Mouse (Mus musculus) heart, postnatal 36 days (tissue): ENCODE results near the gene Vcl. TPM values are rescaled to one million over a fixed set of nuclear protein-coding genes. Genes with fewer than 3 reads are reported as not detected.

Experiments used
- DNase-seq, 2 experiments: peaks; one replicate each; pipeline ENCODE4 v3.0.0; 2021 to 2022
- intact Hi-C: fragments of 180-260 bp; cut with DNase I; formaldehyde crosslinking; loops from one replicate; pipeline ENCODE4 v1.15.1; 2025
- total RNA-seq, 2 experiments: library from RNA; stranded (reverse); gene quantifications; 2 replicates each; pipeline ENCODE4 v1.2.3; 2021

Gene Vcl
- 100 to 1,000 TPM; 113 to 137 TPM for total RNA-seq

DNA sequence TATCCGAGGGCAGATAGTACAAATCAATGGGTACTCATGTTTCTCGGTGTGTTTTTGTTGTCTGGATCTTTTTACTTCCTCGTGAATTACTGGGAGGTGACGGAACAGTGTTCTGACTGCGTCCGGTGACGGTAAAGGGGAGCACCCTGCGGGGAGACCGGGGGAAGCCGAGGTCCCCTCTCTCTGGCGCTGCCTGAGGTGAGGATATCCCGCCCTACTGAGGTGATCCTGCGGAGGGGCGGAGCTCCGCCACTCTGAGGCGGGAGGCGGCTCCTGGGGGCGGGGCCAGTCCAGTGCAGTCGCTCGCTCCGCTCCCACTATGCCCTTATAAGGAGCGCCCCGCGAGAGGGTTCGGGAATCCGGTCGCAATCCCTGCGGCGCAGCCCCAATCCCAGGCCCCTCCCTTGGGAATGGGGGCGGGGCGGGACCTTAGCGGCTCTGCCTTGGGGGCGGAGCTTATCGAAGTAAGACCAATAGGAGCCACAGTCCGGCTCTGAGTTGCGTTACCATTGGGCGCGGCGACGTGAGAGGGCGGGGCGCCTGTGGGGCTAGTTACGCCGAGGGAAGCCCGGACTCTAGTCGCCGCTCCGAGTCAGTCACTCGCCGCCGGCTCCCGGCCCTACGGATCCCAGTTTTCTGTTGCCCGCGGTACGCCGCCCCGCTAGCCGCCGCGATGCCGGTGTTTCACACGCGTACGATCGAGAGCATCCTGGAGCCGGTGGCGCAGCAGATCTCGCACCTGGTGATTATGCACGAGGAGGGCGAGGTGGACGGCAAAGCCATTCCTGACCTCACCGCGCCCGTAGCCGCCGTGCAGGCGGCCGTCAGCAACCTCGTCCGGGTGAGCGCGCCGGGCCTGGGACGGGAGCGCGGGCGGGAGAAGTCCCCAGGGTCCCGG is at the start of gene Vcl:
Gene Vcl, plus strand, starts transcription at position 551 of the 898 bp plus-strand sequence.
- peak; percentile 99 for DNase-seq
- intact Hi-C loops = loop anchor here (1.0 to 2.0 kb wide), 2 partner anchors 36 to 64 kb away; no protein-coding TSS in a partner anchor

DNA sequence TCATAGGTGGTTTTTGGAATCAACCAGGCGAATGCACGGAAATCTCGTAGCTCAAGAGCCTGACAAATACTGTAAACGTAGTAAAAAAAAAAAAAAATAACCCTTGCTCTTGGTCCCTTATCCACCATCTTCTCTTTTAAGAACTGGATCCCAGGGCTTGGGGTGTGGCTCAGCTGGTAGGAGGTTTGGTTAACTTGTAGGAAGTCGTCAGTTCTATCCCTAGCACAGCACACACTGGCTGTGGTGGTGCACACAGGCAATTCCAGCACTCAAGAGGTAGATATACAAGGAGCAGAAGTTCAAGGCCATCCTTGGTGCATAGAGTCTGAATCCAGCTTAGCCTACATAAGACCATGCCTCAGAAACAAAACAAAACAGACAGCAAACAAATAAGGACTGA is 44.5 kb upstream of the Vcl start:
- intact Hi-C loops = no loop called here

GRCm38 (mm10) chr14:20885091-20885888 is 43.9 kb upstream of the Vcl start:
- intact Hi-C loops = no loop called here
- peak in 1 of 2 experiments; percentile 19 for DNase-seq

More for the DNA sequence above, 44.5 kb upstream of the Vcl start:
- no peak for DNase-seq

GRCm38 (mm10) chr14:20886266-20886665 is 42.9 kb upstream of the Vcl start:
- intact Hi-C loops = no loop called here
- DNase-seq = peak; percentile 36 to 73

DNA sequence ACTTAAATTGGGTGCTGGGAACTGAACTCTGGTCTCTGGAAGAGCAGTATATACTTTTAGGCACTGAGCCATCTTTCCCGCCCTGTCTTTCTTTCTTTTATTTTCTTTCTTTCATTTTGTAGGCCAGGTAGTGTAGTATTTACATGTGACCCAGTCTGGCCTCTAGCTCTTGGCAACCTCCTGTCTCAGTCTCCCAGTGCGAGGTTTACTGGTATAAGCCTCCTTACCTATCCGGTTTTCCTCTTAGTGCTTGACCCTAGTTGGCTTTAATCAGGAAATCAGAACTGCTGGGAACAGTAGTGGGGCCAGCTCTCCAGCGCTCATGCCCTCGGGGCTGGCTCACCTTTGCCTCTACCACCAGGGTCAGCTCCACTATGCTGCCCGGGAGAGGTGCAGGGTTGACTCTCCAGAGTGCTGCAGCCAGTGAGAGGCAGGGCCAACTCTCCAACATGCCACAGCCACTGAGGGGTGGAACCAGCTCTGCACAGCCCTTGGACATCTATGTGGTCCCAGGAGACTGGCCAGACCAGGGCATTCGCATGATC is 41.6 kb upstream of the Vcl start:
- intact Hi-C loops = no loop called here
- no peak for DNase-seq

- intact Hi-C loops = loop anchor here (2.0 to 5.0 kb wide), 2 partner anchors 37 to 100 kb away; partner anchors contain the start of gene Vcl
- peak in 1 of 2 experiments; percentile 25 for DNase-seq
These were observed 37.2 kb upstream of the Vcl start for GRCm38 (mm10) chr14:20891941-20892402.

GRCm38 (mm10) chr14:20893815-20894214 is 35.4 kb upstream of the Vcl start:
- intact Hi-C loops = loop anchor here (2.0 to 5.0 kb wide), 2 partner anchors 35 to 98 kb away; partner anchors contain the start of gene Vcl
- DNase-seq = peak; percentile 12 to 15

DNA sequence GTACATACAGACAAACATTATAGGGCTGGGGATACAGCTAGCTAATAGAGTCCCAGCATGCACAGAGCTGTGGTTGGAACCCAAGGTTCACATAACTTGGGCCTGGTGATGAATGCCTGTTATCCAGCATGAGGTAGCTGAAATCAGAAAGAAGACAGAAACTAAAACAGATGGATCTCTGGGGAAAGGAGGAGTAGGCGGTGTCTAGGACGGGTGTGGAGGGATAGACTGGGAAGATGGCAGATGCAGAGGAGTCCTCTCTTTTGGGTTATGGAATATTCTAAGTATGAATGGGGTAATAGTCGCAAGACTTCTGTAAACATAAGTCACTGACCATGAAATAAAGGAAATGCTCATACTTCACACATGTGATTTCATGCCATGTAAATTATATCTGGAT is 27.9 kb upstream of the Vcl start:
- DNase-seq = no peak
- intact Hi-C loops = no loop called here

GRCm38 (mm10) chr14:20903137-20903536 is 26.1 kb upstream of the Vcl start:
- no peak for DNase-seq
- intact Hi-C loops = no loop called here

- no peak for DNase-seq
- intact Hi-C loops = no loop called here
These were observed 17.4 kb upstream of the Vcl start for GRCm38 (mm10) chr14:20911811-20912210.

- intact Hi-C loops = no loop called here
- no peak for DNase-seq
These were observed 14.8 kb upstream of the Vcl start for GRCm38 (mm10) chr14:20914415-20914814.

DNA sequence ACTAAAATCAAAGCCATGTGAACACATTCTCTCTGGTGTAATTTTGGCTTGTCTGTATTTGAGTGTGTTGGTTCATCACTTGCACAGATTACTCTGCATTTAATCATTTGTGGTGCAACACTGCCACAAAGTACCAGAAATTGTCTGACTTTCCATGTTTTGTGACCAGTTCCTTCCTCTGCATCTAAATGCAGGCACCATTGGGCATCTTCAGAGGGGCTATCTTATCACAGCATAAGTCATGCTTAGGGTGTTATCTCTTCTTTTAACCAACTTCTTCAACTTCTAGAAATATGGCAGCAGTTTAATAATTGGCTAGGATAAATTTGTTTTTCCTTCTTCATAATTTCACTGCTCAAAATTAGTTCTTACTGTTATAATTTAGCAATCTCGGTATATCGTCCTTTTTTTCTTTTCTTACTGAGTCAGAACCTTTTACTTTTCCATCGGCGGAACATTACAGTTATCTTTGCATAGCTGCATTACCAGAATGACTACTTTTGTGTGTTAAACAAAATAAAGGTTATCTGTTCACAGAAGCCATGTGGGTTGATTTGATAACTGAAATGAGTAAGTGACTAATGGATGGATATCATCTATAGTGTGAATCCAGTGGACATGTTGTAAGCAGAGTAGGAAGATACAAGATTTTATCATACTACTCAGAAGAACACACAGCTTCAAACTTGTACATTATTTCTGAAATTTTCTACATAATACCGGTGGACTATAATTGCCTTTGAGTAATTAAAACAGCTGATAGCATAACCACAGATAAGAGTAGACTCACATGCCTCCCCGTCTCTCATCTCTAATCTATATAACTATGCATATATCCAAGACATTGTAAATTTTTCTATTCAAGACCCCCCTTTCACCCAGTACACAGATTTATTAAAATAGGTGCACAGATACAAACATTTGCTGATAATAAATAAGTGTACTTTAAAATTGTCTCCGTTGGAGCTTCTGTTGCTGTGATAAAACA is 12.3 kb upstream of the Vcl start:
- no peak for DNase-seq
- intact Hi-C loops = no loop called here

DNA sequence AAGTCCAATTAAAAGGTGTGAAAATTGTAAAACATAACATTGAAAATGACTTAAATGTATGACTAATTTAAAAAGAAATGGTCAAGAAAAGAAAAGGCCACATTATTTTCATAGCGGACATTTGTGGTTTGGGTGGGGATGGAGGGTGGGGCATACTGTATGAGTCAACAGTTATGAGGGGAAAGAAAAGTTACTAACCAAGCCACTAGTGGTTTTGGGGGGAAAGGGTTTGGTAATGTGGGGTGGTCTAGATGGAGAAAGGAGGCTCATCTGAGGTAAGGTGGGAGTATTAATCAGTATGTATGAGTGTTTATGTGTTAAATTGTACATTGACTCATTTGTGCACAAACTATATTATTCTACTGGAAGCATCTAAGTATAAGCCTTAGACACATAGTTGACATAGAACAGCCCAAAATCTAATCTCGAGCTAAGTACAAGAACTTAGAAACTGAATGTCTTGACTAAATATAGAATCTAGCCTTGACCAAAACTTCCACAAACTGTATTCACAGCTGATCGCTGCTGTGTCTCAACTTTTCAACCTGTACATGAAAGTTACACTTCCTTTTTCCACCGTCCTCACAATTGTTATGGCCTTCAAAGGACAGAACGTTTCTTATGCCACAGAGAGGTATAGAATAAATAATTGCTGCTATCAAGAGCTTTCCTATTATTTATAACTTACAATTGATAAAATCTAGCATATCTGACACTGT is 5.0 kb upstream of the Vcl start:
- intact Hi-C loops = no loop called here
- DNase-seq = no peak

DNA sequence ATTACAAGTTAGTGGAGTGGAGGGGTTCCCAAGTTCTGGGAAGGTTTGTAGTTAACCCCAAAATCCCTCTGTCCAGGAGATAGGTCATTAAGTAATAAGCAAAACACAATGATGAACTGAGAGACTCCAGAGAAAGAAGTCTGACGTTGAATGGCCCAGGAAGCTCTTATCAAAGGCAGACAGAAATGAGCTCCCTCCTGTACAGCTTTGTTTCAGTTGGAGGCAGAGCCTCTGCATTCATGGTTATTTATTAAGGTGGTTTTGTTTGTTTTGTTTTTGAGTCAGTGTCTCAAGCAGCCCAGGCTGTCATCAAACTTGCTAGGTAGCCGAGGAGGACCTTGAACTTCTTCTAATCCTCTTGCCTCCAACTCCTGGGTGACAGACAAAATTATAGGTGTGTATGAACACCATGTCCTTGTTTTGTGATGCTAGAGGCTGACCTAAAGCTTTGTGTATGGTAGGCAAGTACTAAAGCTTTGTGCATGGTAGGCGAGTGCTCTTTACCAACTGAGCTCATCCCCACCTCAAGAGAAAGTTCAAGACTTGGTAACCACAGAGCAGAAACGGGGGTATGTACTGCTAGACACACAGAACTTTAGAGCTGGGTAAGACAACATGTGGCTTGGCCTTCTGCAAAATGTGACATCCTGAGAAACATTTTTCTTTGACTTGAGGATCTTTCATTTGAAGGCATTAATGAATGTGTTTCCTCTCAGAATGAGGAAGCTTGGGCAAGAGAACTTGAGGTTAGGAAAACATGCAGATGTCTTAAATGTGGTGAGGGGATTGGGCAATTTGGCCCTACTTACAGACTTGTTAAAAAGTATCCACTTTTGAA is 1.5 kb upstream of the Vcl start:
- intact Hi-C loops = loop anchor here (2.0 kb wide), 2 partner anchors 35 to 125 kb away; no protein-coding TSS in a partner anchor
- DNase-seq = no peak

GRCm38 (mm10) chr14:20928308-20928685 is 901 bp upstream of the Vcl start:
- intact Hi-C loops = loop anchor here (2.0 kb wide), 1 partner anchor 35 kb away; no protein-coding TSS in a partner anchor
- DNase-seq = no peak

GRCm38 (mm10) chr14:20929814-20930434 is 726 bp downstream of the Vcl start:
- peak; percentile 28 to 38 for DNase-seq
- intact Hi-C loops = loop anchor here (1.0 to 2.0 kb wide), 2 partner anchors 37 to 63 kb away; no protein-coding TSS in a partner anchor
